Mouse (Mus musculus): Measurements from ENCODE around the gene Disp3.

The Disp3 gene

DNA sequence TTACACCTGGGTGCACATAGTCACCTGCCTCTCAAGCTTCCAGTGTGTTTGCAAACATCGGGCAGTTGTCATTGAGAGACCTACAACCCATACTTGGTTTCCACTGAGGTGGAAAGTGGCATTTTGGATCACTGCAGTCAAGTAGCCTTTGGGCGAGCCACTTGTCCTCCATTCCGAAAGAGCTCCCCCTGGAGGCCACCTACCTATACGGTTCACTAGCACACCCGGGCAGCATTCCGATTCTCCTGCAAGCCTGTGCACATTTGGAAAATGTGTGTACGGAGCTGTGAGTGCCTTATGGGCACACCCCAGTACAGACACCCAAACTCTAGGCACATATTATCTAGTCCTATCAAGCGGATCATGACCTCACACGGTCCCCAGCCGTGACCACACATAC lies 38.4 kb downstream of the Disp3 start:
- Histone ChIP-seq H3K27me3 (ENCODE audit: insufficient read depth, low read length) (peaks cover 5% of the 10 kb centered on the region; the same call in 1 of the 2 replicates), H3K36me3 (ENCODE audit: insufficient read depth, low read length) (no peaks in the 10 kb centered on the region), H3K4me3 (replicated peaks; ENCODE audit: low read length) (peak overlapping the region; percentile 60), H3K9me3 (ENCODE audit: low read length) (no peaks in the 10 kb centered on the region), H3K4me1 (replicated peaks; ENCODE audit: low read depth, low read length) (peaks cover 7% of the 10 kb centered on the region)
- TF ChIP-seq NANOG (IDR thresholded peaks at IDR 0.05; ENCODE audit: borderline replicate concordance, low read length), result no peak
- TF ChIP-seq POU5F1 (IDR thresholded peaks at IDR 0.05; ENCODE audit: borderline replicate concordance, low read length), result no peak
- TF ChIP-seq CTCF (conservative IDR thresholded peaks at IDR 0.05; ENCODE audit: low read length), result peak; percentile 45

GRCm38 (mm10) chr4:148240387-148240786 lies 47.4 kb downstream of the Disp3 start:
- no peak for TF ChIP-seq POU5F1 (IDR thresholded peaks at IDR 0.05; ENCODE audit: borderline replicate concordance, low read length)
- no peak for TF ChIP-seq NANOG (IDR thresholded peaks at IDR 0.05; ENCODE audit: borderline replicate concordance, low read length)
- no peak for TF ChIP-seq CTCF (conservative IDR thresholded peaks at IDR 0.05; ENCODE audit: low read length)
- Histone ChIP-seq H3K4me1 (replicated peaks; ENCODE audit: low read depth, low read length) (0 out of 2 replicates have a peak, but pooled peaks cover 3% of the 10 kb centered on the region), H3K4me3 (replicated peaks; ENCODE audit: low read length) (no peak overlapping the region), H3K27me3 (ENCODE audit: insufficient read depth, low read length) (peaks cover 13% of the 10 kb centered on the region), H3K36me3 (ENCODE audit: insufficient read depth, low read length) (no peaks in the 10 kb centered on the region), H3K9me3 (ENCODE audit: low read length) (no peaks in the 10 kb centered on the region)

- no peaks in the 10 kb centered on the region for H3K9me3 ChIP-seq (ENCODE audit: low read length)
- H3K27me3 ChIP-seq (ENCODE audit: insufficient read depth, low read length), result peaks cover 13% of the 10 kb centered on the region
- TF ChIP-seq NANOG (IDR thresholded peaks at IDR 0.05; ENCODE audit: borderline replicate concordance, low read length), result no peak
- TF ChIP-seq POU5F1 (IDR thresholded peaks at IDR 0.05; ENCODE audit: borderline replicate concordance, low read length), result no peak
- no peak overlapping the region for H3K4me3 ChIP-seq (replicated peaks; ENCODE audit: low read length)
- 0 out of 2 replicates have a peak, but pooled peaks cover 3% of the 10 kb centered on the region for H3K4me1 ChIP-seq (replicated peaks; ENCODE audit: low read depth, low read length)
- H3K36me3 ChIP-seq (ENCODE audit: insufficient read depth, low read length), result no peaks in the 10 kb centered on the region
Observed at GRCm38 (mm10) chr4:148239474-148240130, 48.2 kb downstream of the Disp3 start.

DNA sequence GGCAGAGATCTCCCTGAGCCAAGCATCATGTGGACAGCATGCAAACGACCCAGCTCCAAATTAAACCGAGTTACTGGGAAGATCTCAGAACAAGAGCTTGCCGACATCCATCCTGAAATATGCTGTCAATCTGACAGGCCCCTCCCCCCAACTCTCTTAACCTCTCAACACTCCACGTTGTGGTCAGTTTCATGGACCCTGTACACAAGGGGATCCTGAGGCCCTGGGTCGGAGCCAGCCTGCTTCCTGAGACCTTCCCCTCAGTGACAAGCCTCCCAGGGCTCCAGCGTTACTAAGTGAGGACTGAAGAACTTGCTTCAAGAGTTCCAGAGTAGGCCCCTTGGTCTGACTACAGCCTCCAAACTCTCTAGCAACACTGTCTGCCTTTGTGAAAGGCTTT lies 48.8 kb downstream of the Disp3 start:
- Histone ChIP-seq H3K9me3 (ENCODE audit: low read length) (no peaks in the 10 kb centered on the region), H3K36me3 (ENCODE audit: insufficient read depth, low read length) (no peaks in the 10 kb centered on the region), H3K4me3 (replicated peaks; ENCODE audit: low read length) (no peak overlapping the region), H3K4me1 (replicated peaks; ENCODE audit: low read depth, low read length) (0 out of 2 replicates have a peak, but pooled peaks cover 3% of the 10 kb centered on the region), H3K27me3 (ENCODE audit: insufficient read depth, low read length) (peaks cover 13% of the 10 kb centered on the region)
- TF ChIP-seq NANOG (IDR thresholded peaks at IDR 0.05; ENCODE audit: borderline replicate concordance, low read length) (no peak), CTCF (conservative IDR thresholded peaks at IDR 0.05; ENCODE audit: low read length) (no peak), POU5F1 (IDR thresholded peaks at IDR 0.05; ENCODE audit: borderline replicate concordance, low read length) (no peak)

DNA sequence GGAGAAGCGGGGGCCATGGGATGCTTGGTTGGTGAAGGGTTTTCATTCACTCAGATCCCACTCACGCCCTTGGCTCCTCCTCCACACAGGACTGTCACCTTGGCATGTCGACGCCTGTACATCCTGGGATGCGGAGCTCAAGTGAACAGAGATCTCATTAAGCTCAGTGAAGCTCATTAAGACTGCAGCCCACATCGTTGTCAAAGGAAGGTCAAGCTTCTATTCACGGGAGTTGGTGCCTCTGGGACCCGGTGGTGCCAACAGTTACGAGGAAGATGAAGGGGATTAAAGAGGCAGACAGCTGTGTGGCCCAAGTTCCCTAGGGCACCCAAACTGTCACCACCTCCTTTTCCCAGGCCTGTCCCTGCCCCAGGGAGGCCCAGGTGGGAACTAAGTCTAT lies 49.5 kb downstream of the Disp3 start:
- Histone ChIP-seq H3K9me3 (ENCODE audit: low read length) (no peaks in the 10 kb centered on the region), H3K27me3 (ENCODE audit: insufficient read depth, low read length) (peaks cover 13% of the 10 kb centered on the region), H3K36me3 (ENCODE audit: insufficient read depth, low read length) (no peaks in the 10 kb centered on the region), H3K4me3 (replicated peaks; ENCODE audit: low read length) (no peak overlapping the region), H3K4me1 (replicated peaks; ENCODE audit: low read depth, low read length) (0 out of 2 replicates have a peak, but pooled peaks cover 3% of the 10 kb centered on the region)
- TF ChIP-seq NANOG (IDR thresholded peaks at IDR 0.05; ENCODE audit: borderline replicate concordance, low read length) (no peak), CTCF (conservative IDR thresholded peaks at IDR 0.05; ENCODE audit: low read length) (no peak), POU5F1 (IDR thresholded peaks at IDR 0.05; ENCODE audit: borderline replicate concordance, low read length) (no peak)

- peaks cover 14% of the 10 kb centered on the region; the same call in 1 of the 2 replicates for H3K27me3 ChIP-seq (ENCODE audit: insufficient read depth, low read length)
- H3K9me3 ChIP-seq (ENCODE audit: low read length), result no peaks in the 10 kb centered on the region
- no peak overlapping the region for H3K4me3 ChIP-seq (replicated peaks; ENCODE audit: low read length)
- TF ChIP-seq CTCF (conservative IDR thresholded peaks at IDR 0.05; ENCODE audit: low read length) (no peak), NANOG (IDR thresholded peaks at IDR 0.05; ENCODE audit: borderline replicate concordance, low read length) (no peak)
- no peaks in the 10 kb centered on the region for H3K36me3 ChIP-seq (ENCODE audit: insufficient read depth, low read length)
- 0 out of 2 replicates have a peak, but pooled peaks cover 3% of the 10 kb centered on the region for H3K4me1 ChIP-seq (replicated peaks; ENCODE audit: low read depth, low read length)
Observed at GRCm38 (mm10) chr4:148236664-148237063, 51.1 kb downstream of the Disp3 start.

- Histone ChIP-seq H3K36me3 (ENCODE audit: insufficient read depth, low read length) (no peaks in the 10 kb centered on the region), H3K27me3 (ENCODE audit: insufficient read depth, low read length) (peaks cover 13% of the 10 kb centered on the region), H3K4me3 (replicated peaks; ENCODE audit: low read length) (no peak overlapping the region), H3K4me1 (replicated peaks; ENCODE audit: low read depth, low read length) (no peaks in the 10 kb centered on the region), H3K9me3 (ENCODE audit: low read length) (no peaks in the 10 kb centered on the region)
- TF ChIP-seq NANOG (IDR thresholded peaks at IDR 0.05; ENCODE audit: borderline replicate concordance, low read length), result no peak
Observed at GRCm38 (mm10) chr4:148233061-148233460, 54.7 kb downstream of the Disp3 start.

- H3K4me1 ChIP-seq (replicated peaks; ENCODE audit: low read depth, low read length), result no peaks in the 10 kb centered on the region
- no peak overlapping the region for H3K4me3 ChIP-seq (replicated peaks; ENCODE audit: low read length)
- no peaks in the 10 kb centered on the region for H3K9me3 ChIP-seq (ENCODE audit: low read length)
- H3K36me3 ChIP-seq (ENCODE audit: insufficient read depth, low read length), result no peaks in the 10 kb centered on the region
- TF ChIP-seq CTCF (conservative IDR thresholded peaks at IDR 0.05; ENCODE audit: low read length) (no peak), NANOG (IDR thresholded peaks at IDR 0.05; ENCODE audit: borderline replicate concordance, low read length) (no peak), POU5F1 (IDR thresholded peaks at IDR 0.05; ENCODE audit: borderline replicate concordance, low read length) (no peak)
- peaks cover 13% of the 10 kb centered on the region for H3K27me3 ChIP-seq (ENCODE audit: insufficient read depth, low read length)
Observed at GRCm38 (mm10) chr4:148232615-148233014, 55.1 kb downstream of the Disp3 start.

- TF ChIP-seq POU5F1 (IDR thresholded peaks at IDR 0.05; ENCODE audit: borderline replicate concordance, low read length), result no peak
- TF ChIP-seq NANOG (IDR thresholded peaks at IDR 0.05; ENCODE audit: borderline replicate concordance, low read length), result no peak
- TF ChIP-seq CTCF (conservative IDR thresholded peaks at IDR 0.05; ENCODE audit: low read length), result no peak
- Histone ChIP-seq H3K9me3 (ENCODE audit: low read length) (no peaks in the 10 kb centered on the region), H3K4me3 (replicated peaks; ENCODE audit: low read length) (no peak overlapping the region), H3K4me1 (replicated peaks; ENCODE audit: low read depth, low read length) (no peaks in the 10 kb centered on the region), H3K36me3 (ENCODE audit: insufficient read depth, low read length) (no peaks in the 10 kb centered on the region), H3K27me3 (ENCODE audit: insufficient read depth, low read length) (peaks cover 13% of the 10 kb centered on the region)
Observed at GRCm38 (mm10) chr4:148232124-148232523, 55.6 kb downstream of the Disp3 start.
